Mouse (Mus musculus): Measurements from ENCODE around the gene Lgi4.

Lgi4 gene

DNA sequence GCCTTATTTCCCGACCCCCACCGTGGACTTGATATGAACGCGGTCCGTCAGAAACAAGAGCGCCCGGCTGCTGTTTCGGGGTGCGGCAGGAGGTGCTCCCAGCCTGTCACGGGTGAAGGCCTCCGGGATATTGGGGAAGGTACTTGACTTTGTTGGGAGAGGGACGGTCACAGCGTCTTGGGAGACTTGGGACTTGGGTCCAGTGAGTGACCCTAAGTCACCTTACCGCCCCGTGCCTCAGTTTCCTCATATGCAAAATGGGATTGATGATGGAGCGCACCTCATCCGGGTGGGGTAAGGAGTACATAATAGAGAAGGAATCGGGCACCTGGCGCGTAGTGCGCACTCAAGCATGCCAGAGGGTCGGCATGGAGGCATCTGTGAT lies 6.9 kb upstream of the Lgi4 start:
- DNase-seq (ENCODE audit: low spot score), result no peak

GRCm38 (mm10) chr7:31052636-31053434 lies 6.3 kb upstream of the Lgi4 start:
- DNase-seq (ENCODE audit: low spot score), result no peak

- DNase-seq (ENCODE audit: low spot score), result no peak
These were observed 5.2 kb upstream of the Lgi4 start for GRCm38 (mm10) chr7:31053882-31054447.

DNA sequence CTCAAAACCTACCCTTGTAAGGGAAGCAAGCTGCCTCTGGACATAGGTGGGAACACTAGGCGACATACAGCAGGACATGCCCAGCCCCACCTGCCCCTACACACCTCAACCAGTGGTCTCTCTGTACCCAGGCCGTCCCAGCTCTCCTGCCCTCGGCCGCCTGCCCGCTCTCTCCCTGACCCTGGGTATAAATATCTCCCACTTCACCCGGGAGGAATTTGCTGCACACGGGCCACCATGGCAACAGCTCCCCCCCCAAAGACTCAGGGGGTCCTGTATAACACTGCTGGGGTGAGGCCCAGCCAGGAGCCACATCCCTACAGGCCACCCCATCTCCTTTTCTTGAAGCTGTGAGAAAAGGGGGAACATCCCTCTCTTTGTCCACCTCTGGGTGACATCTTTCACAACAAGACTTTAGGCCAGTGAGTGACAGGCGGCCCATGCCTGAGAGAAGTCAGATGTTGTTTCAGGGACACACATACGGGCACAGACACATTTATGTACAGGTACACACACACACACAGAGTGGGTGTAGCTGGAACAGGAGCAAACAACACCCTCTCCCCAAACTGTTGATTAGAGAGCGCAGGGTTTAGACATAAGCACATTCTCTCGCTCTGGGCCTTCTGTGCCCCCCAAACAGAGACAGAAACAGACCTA lies 4.4 kb upstream of the Lgi4 start:
- DNase-seq (ENCODE audit: low spot score), result no peak

DNA sequence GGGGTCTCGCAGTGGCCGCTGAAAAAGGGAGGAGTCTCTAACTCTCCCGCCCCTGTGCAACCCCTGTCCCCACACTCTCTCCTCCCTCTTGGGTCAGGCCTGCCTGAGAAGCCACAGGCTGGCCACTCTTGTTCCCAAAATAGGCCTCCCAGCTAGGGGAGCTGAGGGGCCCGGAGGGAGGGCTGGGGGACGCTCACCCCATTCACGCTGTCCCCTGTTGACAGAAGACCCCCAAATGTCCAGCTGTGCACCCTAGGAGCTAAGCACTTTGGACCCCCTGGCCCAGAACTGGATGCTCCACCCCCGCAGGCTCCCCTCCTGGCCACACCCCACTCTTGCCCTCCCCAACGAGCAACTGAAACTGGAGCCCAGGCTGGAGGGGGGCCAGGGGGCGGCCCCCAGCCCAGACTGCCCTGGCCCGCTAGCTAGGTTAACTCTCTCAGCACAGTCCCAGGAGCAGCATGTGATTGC lies 3.8 kb upstream of the Lgi4 start:
- DNase-seq (ENCODE audit: low spot score), result no peak

GRCm38 (mm10) chr7:31055883-31056282 lies 3.3 kb upstream of the Lgi4 start:
- no peak for DNase-seq (ENCODE audit: low spot score)

GRCm38 (mm10) chr7:31056448-31056847 lies 2.7 kb upstream of the Lgi4 start:
- DNase-seq (ENCODE audit: low spot score), result no peak

- DNase-seq (ENCODE audit: low spot score), result no peak
These were observed 2.1 kb upstream of the Lgi4 start, which contains the start of gene Fxyd1 for GRCm38 (mm10) chr7:31057071-31057470. Gene Fxyd1 (minus strand): TSS chr7:31057199.

GRCm38 (mm10) chr7:31057730-31058129 lies 1.4 kb upstream of the Lgi4 start:
- no peak for DNase-seq (ENCODE audit: low spot score)

GRCm38 (mm10) chr7:31058211-31058610 lies 931 bp upstream of the Lgi4 start:
- DNase-seq (ENCODE audit: low spot score), result no peak

GRCm38 (mm10) chr7:31059919-31060620 lies 928 bp downstream of the Lgi4 start:
- no peak for DNase-seq (ENCODE audit: low spot score)

DNA sequence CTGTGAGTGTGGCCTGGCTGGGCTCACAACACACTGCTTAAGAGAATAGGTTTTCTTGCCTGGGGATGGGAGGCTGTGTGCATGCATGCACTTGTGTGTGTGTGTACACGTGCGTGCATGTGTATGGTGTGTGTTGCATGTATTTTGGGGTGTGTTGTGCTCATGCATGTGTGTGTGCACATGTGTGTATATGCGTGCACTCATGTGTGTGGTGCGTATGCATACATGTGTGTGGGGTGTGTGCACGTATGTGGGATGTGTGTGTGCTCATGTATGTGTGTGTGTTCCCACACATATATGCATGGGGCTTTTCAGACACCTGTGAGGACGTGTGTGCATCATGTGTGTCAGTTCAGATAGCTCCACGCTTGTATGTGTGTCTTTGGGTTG lies 1.5 kb downstream of the Lgi4 start:
- no peak for DNase-seq (ENCODE audit: low spot score)

GRCm38 (mm10) chr7:31063074-31063560 lies 4.0 kb downstream of the Lgi4 start:
- DNase-seq (ENCODE audit: low spot score), result no peak

- DNase-seq (ENCODE audit: low spot score), result no peak
These were observed 8.7 kb downstream of the Lgi4 start for GRCm38 (mm10) chr7:31067836-31068235.

DNA sequence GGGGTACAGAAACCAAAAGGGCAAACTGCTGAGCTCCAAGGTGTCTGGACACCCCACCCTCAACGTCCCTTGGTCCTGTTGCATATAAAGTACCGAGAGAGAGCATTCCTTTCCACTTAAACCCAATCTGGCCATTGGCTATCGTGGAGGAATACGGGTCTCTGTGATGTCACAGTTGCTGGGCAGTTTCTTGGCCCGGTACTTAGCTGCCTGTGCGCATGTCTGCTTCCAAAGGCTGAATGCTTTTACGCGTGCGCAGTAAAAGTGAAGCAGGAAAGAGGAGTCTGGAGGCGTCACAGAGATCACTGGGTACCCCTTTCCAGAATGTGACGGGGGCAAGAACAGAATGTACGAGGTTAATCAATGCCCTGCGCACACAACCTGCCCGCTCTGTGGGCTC lies 10.3 kb downstream of the Lgi4 start:
- DNase-seq (ENCODE audit: low spot score), result no peak

- DNase-seq (ENCODE audit: low spot score), result no peak
These were observed 11.2 kb downstream of the Lgi4 start for GRCm38 (mm10) chr7:31070324-31070723.

DNA sequence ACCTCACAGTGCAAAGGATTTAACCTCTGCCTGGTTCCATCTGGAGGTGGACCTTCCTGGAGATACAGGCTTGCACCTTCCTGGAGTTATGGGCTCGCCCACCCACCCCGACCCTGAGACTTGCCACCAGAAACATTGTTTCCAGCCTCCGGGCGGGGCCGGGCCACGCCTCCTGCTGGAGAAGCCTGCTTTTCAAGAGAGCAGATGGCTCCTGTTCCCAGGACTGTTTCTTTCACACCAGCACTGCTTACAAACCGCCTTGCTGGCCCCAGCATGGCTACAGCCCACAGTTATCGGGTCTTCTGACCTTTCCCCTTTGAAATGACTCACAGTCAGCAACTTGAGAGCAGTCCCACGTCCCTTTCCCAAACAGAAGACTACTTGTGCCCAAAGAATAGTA lies 13.2 kb downstream of the Lgi4 start:
- DNase-seq (ENCODE audit: low spot score), result no peak

- DNase-seq (ENCODE audit: low spot score), result no peak
These were observed 14.4 kb downstream of the Lgi4 start for GRCm38 (mm10) chr7:31073546-31073945.

- no peak for DNase-seq (ENCODE audit: low spot score)
These were observed 15.0 kb downstream of the Lgi4 start for GRCm38 (mm10) chr7:31074061-31074712.

DNA sequence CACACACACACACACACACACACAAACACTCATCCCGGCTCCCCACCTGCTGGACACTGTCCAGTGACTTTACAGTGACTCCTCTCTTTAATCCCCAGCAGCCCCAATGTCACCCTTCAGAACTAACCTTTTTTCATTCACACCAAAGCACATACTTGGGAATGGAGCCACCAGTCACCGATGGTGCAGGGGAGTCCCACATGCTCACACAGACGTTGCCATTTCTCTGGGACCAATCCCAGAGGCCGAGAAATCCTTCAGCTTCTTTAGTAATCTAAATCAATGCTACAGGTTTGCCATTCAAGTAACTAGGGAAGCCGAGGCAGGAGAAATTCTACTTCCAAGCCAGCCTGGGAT lies 15.5 kb downstream of the Lgi4 start:
- DNase-seq (ENCODE audit: low spot score), result no peak

GRCm38 (mm10) chr7:31076492-31076891 lies 17.4 kb downstream of the Lgi4 start, which contains the start of gene Fxyd3:
Gene Fxyd3 (minus strand): TSS chr7:31076704.
- no peak for DNase-seq (ENCODE audit: low spot score)

DNA sequence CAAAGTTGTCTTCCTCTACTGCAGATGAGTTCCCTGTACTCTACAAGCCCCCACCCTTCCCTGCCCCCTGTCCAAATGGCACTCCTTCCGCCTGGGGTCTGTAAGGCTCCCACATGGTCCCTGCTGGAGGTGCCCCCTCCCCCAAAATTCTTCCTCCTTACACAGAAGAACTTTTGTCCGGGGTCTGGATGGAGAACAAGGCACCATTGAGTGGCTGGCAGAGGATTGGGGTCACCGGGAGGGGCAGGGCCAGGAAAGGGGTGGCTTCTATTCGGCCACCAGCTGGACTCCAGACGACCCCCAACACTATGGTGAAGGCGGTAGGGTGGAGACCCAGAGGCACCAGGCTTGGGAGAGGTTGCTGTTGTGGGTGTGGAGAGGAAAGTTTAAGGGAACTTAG lies 18.3 kb downstream of the Lgi4 start:
- DNase-seq (ENCODE audit: low spot score), result no peak
